Mouse (Mus musculus): ENCODE measurements around the gene Kcnip1. TPM values are rescaled to one million over a fixed set of nuclear protein-coding genes. Genes with fewer than 3 reads are reported as not detected.

Gene Kcnip1
- polyA plus RNA-seq, 1 experiment from 2014 or later: 0.62 TPM

- no peaks in the 10 kb centered on the region for H3K9me3 ChIP-seq (ENCODE audit: low read depth, low read length)
- H3K4me3 ChIP-seq (ENCODE audit: low read depth, low read length): no peak overlapping the region
- H3K4me1 ChIP-seq (ENCODE audit: insufficient read depth): no peaks in the 10 kb centered on the region
- H3K27ac ChIP-seq (ENCODE audit: low read depth): no peak overlapping the region
- H3K27me3 ChIP-seq (ENCODE audit: insufficient read depth, low read length): no peaks in the 10 kb centered on the region
- no peak overlapping the region for H3K4me2 ChIP-seq
- H3K9ac ChIP-seq: no peak overlapping the region
- ATAC-seq (ENCODE audit: insufficient read depth) (no peak), DNase-seq (no peak)
- no peaks in the 10 kb centered on the region for H3K36me3 ChIP-seq (ENCODE audit: insufficient read depth)
- 71% methylated on average over 2 of the region's 2 CpGs for WGBS
- TF ChIP-seq CTCF (IDR thresholded peaks at IDR 0.05; ENCODE audit: low read depth): no peak
These were observed 14.7 kb upstream of the Kcnip1 start for GRCm38 (mm10) chr11:34007616-34008015.

DNA sequence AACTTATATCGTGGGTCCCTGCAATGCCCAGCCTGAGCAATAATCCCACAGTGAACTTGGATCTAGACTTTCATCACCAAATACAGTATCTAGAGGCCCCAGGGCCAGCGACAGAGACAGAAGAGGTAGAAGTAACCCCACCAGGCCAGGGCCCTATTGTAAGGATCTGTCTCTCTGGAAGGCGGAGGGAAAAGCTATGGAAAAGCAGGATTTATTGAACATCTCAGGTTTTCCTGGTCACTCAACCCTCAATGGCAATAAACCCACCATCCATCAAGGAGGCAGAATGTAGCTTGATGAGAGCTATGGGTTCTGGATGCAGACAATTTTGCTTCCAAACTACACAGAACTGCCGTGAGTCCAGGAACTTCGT lies 9.6 kb upstream of the Kcnip1 start:
- H3K9ac ChIP-seq: no peak overlapping the region
- TF ChIP-seq CTCF (IDR thresholded peaks at IDR 0.05; ENCODE audit: low read depth): no peak
- WGBS: 73% methylated on average over 5 of the region's 5 CpGs

GRCm38 (mm10) chr11:34001938-34002592 lies 9.1 kb upstream of the Kcnip1 start:
- Histone ChIP-seq H3K9ac (no peak overlapping the region), H3K27me3 (ENCODE audit: insufficient read depth, low read length) (no peaks in the 10 kb centered on the region), H3K27ac (ENCODE audit: low read depth) (no peak overlapping the region), H3K4me3 (ENCODE audit: low read depth, low read length) (no peak overlapping the region), H3K4me1 (ENCODE audit: insufficient read depth) (no peaks in the 10 kb centered on the region), H3K36me3 (ENCODE audit: insufficient read depth) (no peaks in the 10 kb centered on the region), H3K9me3 (ENCODE audit: low read depth, low read length) (no peaks in the 10 kb centered on the region), H3K4me2 (no peak overlapping the region)
- ATAC-seq (ENCODE audit: insufficient read depth) (no peak), DNase-seq (peak; percentile 82)
- TF ChIP-seq CTCF (IDR thresholded peaks at IDR 0.05; ENCODE audit: low read depth): peak; percentile 75
- WGBS: 8% methylated on average over 5 of the region's 5 CpGs

More for the DNA sequence above, 9.6 kb upstream of the Kcnip1 start:
- H3K9me3 ChIP-seq (ENCODE audit: low read depth, low read length): no peaks in the 10 kb centered on the region
- no peak overlapping the region for H3K4me3 ChIP-seq (ENCODE audit: low read depth, low read length)
- no peaks in the 10 kb centered on the region for H3K4me1 ChIP-seq (ENCODE audit: insufficient read depth)
- no peaks in the 10 kb centered on the region for H3K27me3 ChIP-seq (ENCODE audit: insufficient read depth, low read length)
- no peak overlapping the region for H3K27ac ChIP-seq (ENCODE audit: low read depth)
- DNase-seq: no peak
- ATAC-seq (ENCODE audit: insufficient read depth): no peak
- H3K36me3 ChIP-seq (ENCODE audit: insufficient read depth): no peaks in the 10 kb centered on the region
- no peak overlapping the region for H3K4me2 ChIP-seq

- no peaks in the 10 kb centered on the region for H3K36me3 ChIP-seq (ENCODE audit: insufficient read depth)
- H3K4me2 ChIP-seq: no peak overlapping the region
- no peak for DNase-seq
- H3K9me3 ChIP-seq (ENCODE audit: low read depth, low read length): no peaks in the 10 kb centered on the region
- ATAC-seq (ENCODE audit: insufficient read depth): no peak
- H3K27me3 ChIP-seq (ENCODE audit: insufficient read depth, low read length): no peaks in the 10 kb centered on the region
- no peak for TF ChIP-seq CTCF (IDR thresholded peaks at IDR 0.05; ENCODE audit: low read depth)
- no peak overlapping the region for H3K9ac ChIP-seq
- H3K4me1 ChIP-seq (ENCODE audit: insufficient read depth): no peaks in the 10 kb centered on the region
- H3K4me3 ChIP-seq (ENCODE audit: low read depth, low read length): no peak overlapping the region
- H3K27ac ChIP-seq (ENCODE audit: low read depth): no peak overlapping the region
- 69% methylated on average over 3 of the region's 3 CpGs for WGBS
These were observed 7.5 kb upstream of the Kcnip1 start for GRCm38 (mm10) chr11:34000416-34000815.

DNA sequence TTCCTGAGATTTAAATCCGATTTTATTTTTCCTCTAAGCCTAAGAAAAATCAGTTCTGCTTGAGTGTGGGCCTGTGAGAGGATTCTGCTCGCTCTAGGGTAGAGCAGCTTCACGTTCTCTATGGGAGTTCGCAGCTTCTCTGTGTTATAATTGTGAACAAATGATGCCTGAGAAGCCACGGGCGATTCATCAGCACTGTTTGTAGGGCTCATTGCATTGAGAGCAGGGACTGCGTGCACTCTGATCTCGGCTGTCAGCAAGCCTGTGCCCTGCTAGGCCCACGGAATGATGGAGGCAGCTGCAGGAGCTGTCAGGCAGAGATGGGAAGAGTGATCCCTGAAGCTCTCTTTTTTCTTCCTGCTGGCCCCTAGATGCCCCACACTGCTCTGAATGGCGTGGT lies 5.3 kb upstream of the Kcnip1 start:
- H3K27me3 ChIP-seq (ENCODE audit: insufficient read depth, low read length): 0 out of 2 replicates have a peak, but pooled peaks cover 4% of the 10 kb centered on the region
- TF ChIP-seq CTCF (IDR thresholded peaks at IDR 0.05; ENCODE audit: low read depth): no peak
- no peak for ATAC-seq (ENCODE audit: insufficient read depth)
- H3K4me1 ChIP-seq (ENCODE audit: insufficient read depth): no peaks in the 10 kb centered on the region
- no peak overlapping the region for H3K4me3 ChIP-seq (ENCODE audit: low read depth, low read length)
- H3K27ac ChIP-seq (ENCODE audit: low read depth): no peak overlapping the region
- no peaks in the 10 kb centered on the region for H3K9me3 ChIP-seq (ENCODE audit: low read depth, low read length)
- WGBS: 62% methylated on average over 10 of the region's 10 CpGs
- H3K4me2 ChIP-seq: no peak overlapping the region
- H3K9ac ChIP-seq: no peak overlapping the region
- no peak for DNase-seq
- no peaks in the 10 kb centered on the region for H3K36me3 ChIP-seq (ENCODE audit: insufficient read depth)

GRCm38 (mm10) chr11:33993496-33993895 lies 544 bp upstream of the Kcnip1 start:
- Histone ChIP-seq H3K9me3 (ENCODE audit: low read depth, low read length) (no peaks in the 10 kb centered on the region), H3K4me1 (ENCODE audit: insufficient read depth) (no peaks in the 10 kb centered on the region), H3K27ac (ENCODE audit: low read depth) (no peak overlapping the region), H3K9ac (no peak overlapping the region), H3K27me3 (ENCODE audit: insufficient read depth, low read length) (0 out of 2 replicates have a peak, but pooled peaks cover 5% of the 10 kb centered on the region), H3K4me2 (no peak overlapping the region; the same call in 1 of the 2 replicates), H3K4me3 (ENCODE audit: low read depth, low read length) (no peak overlapping the region), H3K36me3 (ENCODE audit: insufficient read depth) (no peaks in the 10 kb centered on the region)
- TF ChIP-seq CTCF (IDR thresholded peaks at IDR 0.05; ENCODE audit: low read depth): peak; percentile 38
- ATAC-seq (ENCODE audit: insufficient read depth): no peak
- 47% methylated on average over 5 of the region's 5 CpGs for WGBS
- peak; percentile 17 for DNase-seq

- Histone ChIP-seq H3K4me2 (no peak overlapping the region), H3K27me3 (ENCODE audit: insufficient read depth, low read length) (0 out of 2 replicates have a peak, but pooled peaks cover 5% of the 10 kb centered on the region), H3K9ac (no peak overlapping the region), H3K4me1 (ENCODE audit: insufficient read depth) (no peaks in the 10 kb centered on the region), H3K9me3 (ENCODE audit: low read depth, low read length) (no peaks in the 10 kb centered on the region), H3K4me3 (ENCODE audit: low read depth, low read length) (no peak overlapping the region), H3K27ac (ENCODE audit: low read depth) (no peak overlapping the region), H3K36me3 (ENCODE audit: insufficient read depth) (no peaks in the 10 kb centered on the region)
- DNase-seq: no peak
- ATAC-seq (ENCODE audit: insufficient read depth): no peak
- 49% methylated on average over 5 of the region's 5 CpGs for WGBS
- no peak for TF ChIP-seq CTCF (IDR thresholded peaks at IDR 0.05; ENCODE audit: low read depth)
These were observed 3.0 kb downstream of the Kcnip1 start for GRCm38 (mm10) chr11:33990002-33990401.
